Mouse (Mus musculus) T-helper 1 cell (primary cell): ENCODE measurements around the gene Sorl1.
"Not testable (repeated sequence)": the region's sequence is repeated elsewhere in the genome, so short reads cannot be mapped to it uniquely, and the experiment has no call there.

Source experiments
- in situ Hi-C: fragments of 300-600 bp; cut with MboI, MseI; formaldehyde crosslinking; loops from one replicate; pipeline ENCODE4 v1.15.1; 2025; ENCODE audit warnings: high pct_unique_total_duplicates

Sorl1 gene

GRCm38 (mm10) chr9:42094752-42095151 is 29.3 kb downstream of the Sorl1 start:
- in situ Hi-C loops = no loop called here

- in situ Hi-C loops = no loop called here
These were observed 30.0 kb downstream of the Sorl1 start for GRCm38 (mm10) chr9:42094028-42094551.

- in situ Hi-C loops = no loop called here
These were observed 31.3 kb downstream of the Sorl1 start for GRCm38 (mm10) chr9:42092749-42093148.

- in situ Hi-C loops = no loop called here
These were observed 32.5 kb downstream of the Sorl1 start for GRCm38 (mm10) chr9:42091561-42091960.

GRCm38 (mm10) chr9:42087921-42088320 is 36.2 kb downstream of the Sorl1 start:
- in situ Hi-C loops = loop anchor here (10.0 kb wide), 1 partner anchor 407 kb away; no protein-coding TSS in a partner anchor

- in situ Hi-C loops = loop anchor here (10.0 kb wide), 1 partner anchor 409 kb away; no protein-coding TSS in a partner anchor
These were observed 38.1 kb downstream of the Sorl1 start for GRCm38 (mm10) chr9:42085970-42086369.

- in situ Hi-C loops = loop anchor here (10.0 kb wide), 1 partner anchor 411 kb away; no protein-coding TSS in a partner anchor
These were observed 40.4 kb downstream of the Sorl1 start for GRCm38 (mm10) chr9:42083661-42084067.

GRCm38 (mm10) chr9:42081681-42082530 is 42.2 kb downstream of the Sorl1 start:
- in situ Hi-C loops = loop anchor here (10.0 kb wide), 1 partner anchor 413 kb away; no protein-coding TSS in a partner anchor

- in situ Hi-C loops = loop anchor here (10.0 kb wide), 1 partner anchor 414 kb away; no protein-coding TSS in a partner anchor
These were observed 43.4 kb downstream of the Sorl1 start for GRCm38 (mm10) chr9:42080671-42081070.

- in situ Hi-C loops = no loop called here
These were observed 46.8 kb downstream of the Sorl1 start for GRCm38 (mm10) chr9:42077112-42077845.

- in situ Hi-C loops = no loop called here
These were observed 47.7 kb downstream of the Sorl1 start for GRCm38 (mm10) chr9:42076256-42076849.

- in situ Hi-C loops = no loop called here
These were observed 48.9 kb downstream of the Sorl1 start for GRCm38 (mm10) chr9:42075241-42075640.

GRCm38 (mm10) chr9:42072010-42072409 is 52.1 kb downstream of the Sorl1 start:
- in situ Hi-C loops = no loop called here

GRCm38 (mm10) chr9:42070856-42071255 is 53.2 kb downstream of the Sorl1 start:
- in situ Hi-C loops = no loop called here

- in situ Hi-C loops = no loop called here
These were observed 54.6 kb downstream of the Sorl1 start for GRCm38 (mm10) chr9:42069471-42069870.

GRCm38 (mm10) chr9:42067950-42068349 is 56.1 kb downstream of the Sorl1 start:
- in situ Hi-C loops = no loop called here

- in situ Hi-C loops = no loop called here
These were observed 58.3 kb downstream of the Sorl1 start for GRCm38 (mm10) chr9:42065756-42066155.

- in situ Hi-C loops = no loop called here
These were observed 60.7 kb downstream of the Sorl1 start for GRCm38 (mm10) chr9:42063391-42063790.

- in situ Hi-C loops = no loop called here
These were observed 61.8 kb downstream of the Sorl1 start for GRCm38 (mm10) chr9:42062269-42062668.

GRCm38 (mm10) chr9:42059006-42059405 is 65.1 kb downstream of the Sorl1 start:
- in situ Hi-C loops = not testable (repeated sequence)

- in situ Hi-C loops = no loop called here
These were observed 67.5 kb downstream of the Sorl1 start for GRCm38 (mm10) chr9:42056591-42056990.

- in situ Hi-C loops = no loop called here
These were observed 68.7 kb downstream of the Sorl1 start for GRCm38 (mm10) chr9:42055378-42055777.
